Mouse (Mus musculus) neural tube, embryonic 12.5 days (tissue): ENCODE data around the gene Spata32. TPM values are rescaled to one million over a fixed set of nuclear protein-coding genes. Genes with fewer than 3 reads are reported as not detected.

Experiments
- ATAC-seq: fragments of 200-750 bp; cut with Nextera tagmentation; 2 replicates; pipeline ENCODE4 v1.8.0; 2017; ENCODE audit warnings: low read depth, mild to moderate bottlenecking, moderate TSS enrichment, moderate library complexity; ENCODE audit not compliant: low FRiP score
- H3K27ac ChIP-seq: fragments of 300-500 bp; sonication (generic); 2 replicates; pipeline ENCODE4 v1.5.1; 2016
- H3K27me3 ChIP-seq: fragments of 300-500 bp; sonication (generic); replicated peaks from 2 replicates; pipeline ENCODE4 v1.6.1; 2016; ENCODE audit warnings: mild to moderate bottlenecking
- H3K36me3 ChIP-seq: fragments of 300-500 bp; sonication (generic); 2 replicates; pipeline ENCODE4 v1.6.1; 2016; ENCODE audit warnings: mild to moderate bottlenecking
- H3K4me1 ChIP-seq: fragments of 300-500 bp; sonication (generic); 2 replicates; pipeline ENCODE4 v1.6.1; 2016
- H3K4me2 ChIP-seq: fragments of 300-500 bp; sonication (generic); replicated peaks from 2 replicates; pipeline ENCODE4 v1.6.1; 2016; ENCODE audit warnings: mild to moderate bottlenecking
- H3K4me3 ChIP-seq: fragments of 300-500 bp; sonication (generic); 2 replicates; pipeline ENCODE4 v1.5.1; 2016
- H3K9ac ChIP-seq: fragments of 300-500 bp; sonication (generic); 2 replicates; pipeline ENCODE4 v1.6.1; 2016; ENCODE audit warnings: mild to moderate bottlenecking
- H3K9me3 ChIP-seq: fragments of 300-500 bp; sonication (generic); 2 replicates; pipeline ENCODE4 v1.6.1; 2016; ENCODE audit warnings: mild to moderate bottlenecking
- WGBS: fragments of 180-500 bp; shearing (Covaris S2); methylation state at CpG from one replicate; pipeline ENCODE4 v1.1.7; 2016; 5-methylcytosine and 5-hydroxymethylcytosine counted together
- polyA plus RNA-seq: library from polyadenylated mRNA; unstranded; fragments of >200 nt; fragmentation: Nextera tagmentation; extraction: Ambion mirVana; gene quantifications from 2 replicates; pipeline ENCODE4 v1.2.1, GENCODE M21; 2016

Spata32 gene
- polyA plus RNA-seq, 1 experiment from 2014 or later = 0.18 TPM

DNA sequence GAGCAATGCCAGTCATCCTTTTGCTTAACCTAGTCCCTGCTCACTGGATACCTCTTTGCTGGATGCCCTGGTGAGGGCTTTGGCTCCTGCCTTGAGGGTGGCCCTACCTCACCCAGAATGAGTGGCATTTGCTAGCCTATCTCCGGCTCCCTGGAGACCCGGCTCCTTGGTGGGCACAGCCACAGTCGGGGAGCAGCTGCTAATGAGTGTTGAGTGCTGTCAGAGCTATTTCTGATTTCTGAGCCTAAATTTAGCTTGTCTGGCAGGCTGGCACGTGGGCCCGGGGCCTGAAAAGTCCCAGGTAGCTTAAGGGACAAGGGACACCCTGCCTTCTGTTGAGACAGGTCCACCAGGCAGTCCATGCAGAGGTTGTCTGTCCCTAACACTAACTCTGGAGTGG lies 41.0 kb downstream of the Spata32 start:
- no peak for ATAC-seq

DNA sequence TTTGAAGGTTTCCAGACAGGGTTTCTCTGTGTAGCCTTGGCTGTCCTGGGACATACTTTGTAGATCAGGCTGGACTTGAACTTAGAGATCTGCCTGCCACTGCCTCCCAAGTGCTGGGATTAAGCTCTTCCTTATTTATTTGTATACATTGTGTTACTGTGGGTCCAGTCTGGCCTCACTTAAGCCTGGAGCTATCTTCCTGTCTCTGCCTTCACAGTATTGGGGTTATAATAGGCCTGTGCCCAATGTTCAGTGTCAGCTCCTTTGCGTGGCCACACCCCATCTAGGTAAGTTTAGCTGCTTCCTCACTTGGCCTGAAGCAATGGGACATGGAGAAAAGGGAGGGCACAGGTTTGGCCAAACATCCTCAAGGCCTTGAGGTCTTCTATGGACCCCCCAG lies 41.7 kb downstream of the Spata32 start:
- WGBS = 94% methylated on average over 1 of the region's 1 CpGs
- no peak for ATAC-seq
- H3K9me3 ChIP-seq = no peaks in the 10 kb centered on the region

More for the DNA sequence above, 41.0 kb downstream of the Spata32 start:
- Histone ChIP-seq H3K27ac (no peak overlapping the region), H3K27me3 (peaks cover 28% of the 10 kb centered on the region), H3K4me3 (no peak overlapping the region), H3K9ac (no peak overlapping the region), H3K4me2 (no peak overlapping the region), H3K4me1 (no peaks in the 10 kb centered on the region), H3K36me3 (no peaks in the 10 kb centered on the region), H3K9me3 (no peaks in the 10 kb centered on the region)
- 75% methylated on average over 5 of the region's 5 CpGs for WGBS

DNA sequence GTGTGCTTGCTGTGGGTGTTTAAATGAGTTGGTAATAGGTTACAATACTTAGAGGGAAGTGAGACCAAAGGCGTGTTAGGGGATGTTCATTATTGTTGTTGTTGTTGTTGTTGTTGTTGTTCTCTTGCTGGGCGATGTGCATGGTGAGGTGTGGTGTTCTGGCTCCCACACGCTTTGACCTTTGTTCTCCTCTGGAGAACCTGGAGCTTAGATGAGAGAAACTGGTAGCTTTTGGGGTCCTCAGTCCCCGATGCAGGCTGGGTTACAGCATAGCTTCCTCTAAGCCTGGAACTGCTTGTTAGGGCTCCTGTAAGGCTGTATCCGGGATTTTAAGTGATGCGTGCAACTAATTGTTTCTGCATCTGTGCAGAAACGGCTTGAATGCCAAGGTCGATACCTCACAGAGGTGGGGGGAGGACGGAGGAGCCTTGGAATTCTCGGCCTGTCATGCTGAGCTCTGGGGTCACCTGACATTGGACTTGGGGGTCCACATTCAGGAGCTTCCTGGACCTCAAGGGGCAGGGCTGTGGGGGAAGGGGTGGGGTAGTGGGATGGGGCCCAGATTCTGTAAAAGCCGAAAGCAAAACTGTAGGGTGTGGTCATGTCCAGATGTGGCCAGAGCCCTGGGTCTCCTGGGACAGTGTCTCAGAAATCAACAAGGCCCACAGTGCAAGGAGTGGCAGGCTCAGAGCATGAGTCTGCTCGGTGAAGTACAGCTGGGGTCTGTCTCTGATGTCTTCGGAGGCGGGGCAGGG lies 42.4 kb downstream of the Spata32 start:
- peaks cover 36% of the 10 kb centered on the region for H3K27me3 ChIP-seq
- H3K36me3 ChIP-seq = no peaks in the 10 kb centered on the region
- WGBS = 76% methylated on average over 14 of the region's 14 CpGs
- H3K4me1 ChIP-seq = peaks cover 6% of the 10 kb centered on the region; the same call in 1 of the 2 replicates
- no peak overlapping the region for H3K4me2 ChIP-seq
- ATAC-seq = no peak
- H3K9ac ChIP-seq = no peak overlapping the region
- H3K9me3 ChIP-seq = no peaks in the 10 kb centered on the region
- no peak overlapping the region for H3K27ac ChIP-seq
- H3K4me3 ChIP-seq = no peak overlapping the region

More for the DNA sequence above, 41.7 kb downstream of the Spata32 start:
- no peak overlapping the region for H3K9ac ChIP-seq
- no peaks in the 10 kb centered on the region for H3K36me3 ChIP-seq
- no peaks in the 10 kb centered on the region for H3K4me1 ChIP-seq
- peaks cover 30% of the 10 kb centered on the region for H3K27me3 ChIP-seq
- no peak overlapping the region for H3K4me3 ChIP-seq
- no peak overlapping the region for H3K4me2 ChIP-seq
- H3K27ac ChIP-seq = no peak overlapping the region

DNA sequence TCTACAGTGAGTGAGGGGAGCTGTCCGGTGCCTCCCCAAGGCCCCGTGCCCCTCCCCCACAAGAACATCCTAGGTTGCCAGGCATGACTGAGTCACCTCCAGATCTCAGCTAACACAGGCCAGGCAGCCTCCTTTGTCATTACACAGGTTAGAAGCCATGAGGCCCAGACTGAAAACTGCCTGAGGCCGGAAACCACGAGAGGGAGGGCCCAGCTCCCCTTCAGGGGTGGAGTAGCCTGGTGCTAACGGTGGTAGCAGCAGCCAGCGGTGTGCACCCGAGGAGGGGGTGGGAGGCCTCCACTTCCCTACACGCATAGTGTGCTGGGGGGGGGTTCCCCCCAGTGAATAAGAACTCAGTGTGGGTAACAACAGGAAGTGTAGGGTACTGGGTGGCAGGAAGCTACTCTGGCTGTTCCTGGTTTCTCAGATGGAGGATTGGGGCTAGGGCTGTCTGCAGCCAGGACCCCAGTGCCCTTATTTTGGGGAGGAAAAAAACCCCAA lies 43.3 kb downstream of the Spata32 start:
- H3K4me2 ChIP-seq = no peak overlapping the region
- peaks cover 12% of the 10 kb centered on the region for H3K4me1 ChIP-seq
- H3K9me3 ChIP-seq = no peaks in the 10 kb centered on the region
- 57% methylated on average over 8 of the region's 8 CpGs for WGBS
- no peak overlapping the region for H3K27ac ChIP-seq
- H3K9ac ChIP-seq = no peak overlapping the region
- ATAC-seq = no peak
- H3K36me3 ChIP-seq = no peaks in the 10 kb centered on the region
- peaks cover 39% of the 10 kb centered on the region for H3K27me3 ChIP-seq
- H3K4me3 ChIP-seq = no peak overlapping the region

DNA sequence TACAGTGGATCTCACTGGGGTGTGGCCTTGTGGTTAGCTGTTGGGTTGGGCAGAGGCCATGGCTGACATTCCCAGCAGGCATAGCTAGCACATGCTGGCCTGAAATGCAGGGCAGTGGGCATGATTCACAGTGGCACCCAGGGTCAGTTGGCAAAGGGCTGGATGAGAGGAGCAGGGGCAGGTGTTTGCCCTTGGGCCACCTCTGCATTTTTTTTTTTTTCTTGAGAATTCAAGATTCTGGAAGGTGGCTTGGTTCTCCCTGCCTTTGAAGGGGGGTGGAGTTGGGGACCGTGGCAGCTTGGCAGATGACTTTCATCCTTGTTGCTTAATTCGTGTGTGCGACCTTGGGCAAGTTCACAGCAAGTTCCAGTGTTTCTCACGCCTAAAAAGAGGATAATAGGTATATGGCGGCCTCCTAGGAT lies 43.8 kb downstream of the Spata32 start:
- H3K9ac ChIP-seq = no peak overlapping the region
- H3K27ac ChIP-seq = no peak overlapping the region
- WGBS = 86% methylated on average over 5 of the region's 5 CpGs
- peaks cover 12% of the 10 kb centered on the region for H3K4me1 ChIP-seq
- H3K36me3 ChIP-seq = no peaks in the 10 kb centered on the region
- H3K4me2 ChIP-seq = no peak overlapping the region
- peaks cover 45% of the 10 kb centered on the region for H3K27me3 ChIP-seq
- no peak for ATAC-seq
- H3K4me3 ChIP-seq = no peak overlapping the region
- no peaks in the 10 kb centered on the region for H3K9me3 ChIP-seq

DNA sequence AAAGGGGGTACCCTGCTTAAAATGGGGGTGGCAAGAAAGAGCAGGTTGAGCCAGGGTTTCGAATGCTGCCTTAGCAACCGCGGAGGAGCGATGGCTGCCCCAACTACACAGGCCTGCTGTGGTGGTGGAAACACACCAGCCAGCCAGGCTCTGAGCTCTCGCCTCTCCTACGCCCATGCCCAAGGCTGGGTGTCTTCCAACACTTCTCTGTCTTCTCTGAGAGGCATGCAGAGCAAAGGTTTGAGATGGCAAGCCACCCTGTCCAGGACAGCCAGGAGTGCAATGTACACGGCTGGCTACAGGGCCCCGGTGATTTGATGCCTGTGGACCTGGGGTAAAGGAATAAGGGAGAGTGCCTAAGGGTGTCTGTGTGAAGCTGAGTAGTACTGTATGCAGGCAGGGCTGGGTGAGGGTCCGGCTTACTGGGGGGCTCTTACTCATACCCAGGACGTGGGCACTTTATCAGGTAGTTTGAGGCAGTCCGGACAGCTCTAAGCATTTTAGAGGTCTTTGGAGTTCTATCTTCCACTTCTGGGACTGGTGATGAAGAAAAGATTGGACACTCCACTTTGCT lies 44.4 kb downstream of the Spata32 start:
- no peak for ATAC-seq
- peaks cover 12% of the 10 kb centered on the region for H3K4me1 ChIP-seq
- H3K9me3 ChIP-seq = no peaks in the 10 kb centered on the region
- H3K4me2 ChIP-seq = no peak overlapping the region
- H3K27ac ChIP-seq = no peak overlapping the region
- H3K9ac ChIP-seq = no peak overlapping the region
- H3K36me3 ChIP-seq = no peaks in the 10 kb centered on the region
- 94% methylated on average over 11 of the region's 11 CpGs for WGBS
- peaks cover 50% of the 10 kb centered on the region for H3K27me3 ChIP-seq
- no peak overlapping the region for H3K4me3 ChIP-seq

DNA sequence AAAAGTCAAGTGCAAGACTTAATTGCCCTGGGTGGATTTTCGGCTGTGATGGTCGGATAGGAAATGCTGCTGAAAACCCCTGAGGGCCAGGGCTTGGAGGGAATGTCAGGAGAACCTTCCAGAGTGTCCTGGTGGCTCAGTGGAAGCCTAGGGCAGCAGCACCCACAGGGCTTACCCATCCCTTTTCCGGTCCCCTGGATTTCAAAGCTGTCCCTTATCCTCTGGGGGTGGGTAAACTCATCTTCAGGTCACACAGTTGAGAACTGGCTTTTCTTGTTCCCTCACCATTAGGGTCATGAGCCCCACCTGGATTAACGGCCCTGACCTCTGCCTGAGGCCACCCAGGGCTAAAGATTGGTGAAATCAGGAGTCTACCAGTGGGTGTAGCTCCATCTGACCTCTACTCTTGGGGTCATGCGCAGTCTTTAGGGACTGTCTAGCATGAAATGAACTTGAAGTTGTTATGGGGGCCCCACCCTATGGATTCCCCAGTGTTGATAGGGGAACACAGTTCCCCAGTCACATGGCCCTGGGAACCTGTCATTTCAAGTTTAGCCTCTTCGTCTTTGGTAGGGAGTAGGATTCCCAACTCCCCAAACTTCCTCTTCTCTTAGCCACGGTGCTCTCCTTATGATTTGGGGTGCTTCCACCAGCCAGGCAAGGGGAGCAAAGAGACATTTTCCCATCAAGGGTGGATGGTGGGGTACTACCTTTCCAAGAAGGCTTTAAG lies 45.0 kb downstream of the Spata32 start:
- no peak for ATAC-seq
- H3K9me3 ChIP-seq = no peaks in the 10 kb centered on the region
- H3K4me3 ChIP-seq = no peak overlapping the region
- peaks cover 12% of the 10 kb centered on the region for H3K4me1 ChIP-seq
- H3K27ac ChIP-seq = no peak overlapping the region
- no peak overlapping the region for H3K4me2 ChIP-seq
- H3K27me3 ChIP-seq = peaks cover 50% of the 10 kb centered on the region
- H3K9ac ChIP-seq = no peak overlapping the region
- 84% methylated on average over 7 of the region's 7 CpGs for WGBS
- H3K36me3 ChIP-seq = no peaks in the 10 kb centered on the region

DNA sequence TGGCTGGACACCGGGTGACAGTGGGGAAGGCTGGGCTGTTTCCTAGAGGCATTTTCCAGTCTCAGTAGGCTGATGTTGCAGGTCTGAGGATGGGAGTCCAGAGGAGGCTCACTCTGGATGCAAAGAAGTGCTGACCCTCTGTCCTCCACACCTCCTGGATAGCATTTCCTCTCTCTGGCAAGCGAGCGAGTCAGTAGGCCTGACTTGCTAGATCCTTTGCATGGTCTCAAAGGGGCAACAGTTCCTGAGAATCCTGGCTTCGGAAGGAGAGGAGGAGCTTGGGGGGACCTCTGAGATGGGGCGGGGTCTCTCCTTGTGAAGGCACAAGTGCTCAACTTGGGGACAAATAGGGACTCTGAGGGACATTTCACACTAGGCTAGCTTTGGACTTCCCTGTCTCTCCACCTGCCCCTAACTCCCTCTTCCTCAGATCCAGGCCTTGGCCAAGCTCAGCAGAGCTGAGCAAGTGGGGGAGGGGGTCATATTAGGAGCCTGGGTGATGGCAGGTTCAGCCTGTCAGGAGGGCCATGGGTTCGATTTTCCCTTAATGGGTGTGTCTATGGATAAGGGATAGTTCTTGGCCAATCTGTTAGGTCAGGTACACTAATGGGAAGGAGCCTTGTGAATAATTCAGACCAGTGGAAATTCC lies 45.7 kb downstream of the Spata32 start:
- WGBS = 66% methylated on average over 6 of the region's 6 CpGs

DNA sequence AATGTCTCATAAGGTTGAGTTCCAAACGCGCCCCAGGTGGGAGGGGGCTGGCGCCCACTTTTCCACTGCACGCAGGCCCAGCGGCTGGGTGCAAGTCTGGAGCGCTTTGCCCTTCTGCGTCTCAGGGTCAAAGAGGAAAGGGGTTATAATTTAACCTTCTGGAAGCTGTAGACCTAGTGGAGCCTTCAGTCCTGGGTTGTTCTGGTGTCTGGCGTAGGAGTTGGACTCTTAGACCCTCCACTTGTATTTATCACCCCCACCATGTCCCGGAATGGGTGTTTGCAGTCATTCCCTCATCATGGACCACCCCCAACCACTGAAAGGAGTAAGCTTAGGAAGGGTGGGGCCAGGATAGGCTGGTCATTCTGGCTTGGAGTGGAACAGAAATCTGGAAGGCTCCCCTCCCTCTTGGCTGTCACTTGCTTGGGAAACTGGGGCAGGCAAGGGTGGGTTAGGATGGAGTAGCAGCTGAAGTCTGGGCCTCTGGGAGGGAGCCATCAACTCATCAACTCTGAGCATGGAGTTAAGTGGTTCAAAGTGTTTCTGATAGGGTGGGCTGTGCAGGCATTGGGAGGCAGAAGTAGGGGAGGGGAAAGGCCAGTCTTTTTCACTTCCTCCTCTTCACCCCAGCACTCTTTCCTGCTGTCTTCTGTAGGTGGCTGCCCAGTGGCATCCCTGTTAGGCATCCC lies 46.4 kb downstream of the Spata32 start:
- H3K4me2 ChIP-seq = peak overlapping the region; percentile 93
- WGBS = 51% methylated on average over 9 of the region's 9 CpGs

More for the DNA sequence above, 45.7 kb downstream of the Spata32 start:
- H3K27me3 ChIP-seq = peaks cover 50% of the 10 kb centered on the region
- peaks cover 12% of the 10 kb centered on the region for H3K4me1 ChIP-seq
- no peak overlapping the region for H3K4me2 ChIP-seq
- no peaks in the 10 kb centered on the region for H3K9me3 ChIP-seq
- no peak overlapping the region for H3K4me3 ChIP-seq
- no peaks in the 10 kb centered on the region for H3K36me3 ChIP-seq
- H3K27ac ChIP-seq = no peak overlapping the region
- H3K9ac ChIP-seq = no peak overlapping the region
- ATAC-seq = no peak

DNA sequence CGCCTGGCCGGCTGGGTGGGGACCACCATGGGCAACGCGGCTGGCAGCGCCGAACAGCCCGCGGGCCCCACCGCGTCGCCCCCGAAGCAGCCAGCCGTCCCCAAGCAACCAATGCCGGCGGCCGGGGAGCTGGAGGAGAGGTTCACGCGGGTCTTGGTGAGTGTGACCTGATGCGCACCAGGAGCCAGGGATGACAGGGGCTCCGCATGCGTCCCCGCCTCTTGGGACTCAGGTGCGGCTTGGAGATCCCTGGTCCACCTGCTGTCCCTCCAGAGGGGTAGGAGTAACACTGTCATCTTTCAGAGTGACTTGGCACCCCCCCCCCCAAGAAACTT lies 47.0 kb downstream of the Spata32 start:
- Histone ChIP-seq H3K27ac (no peak overlapping the region), H3K4me1 (peaks cover 12% of the 10 kb centered on the region), H3K36me3 (no peaks in the 10 kb centered on the region), H3K4me3 (peak overlapping the region; percentile 59), H3K27me3 (peaks cover 50% of the 10 kb centered on the region), H3K4me2 (peak overlapping the region; percentile 93), H3K9me3 (no peaks in the 10 kb centered on the region), H3K9ac (peak overlapping the region; percentile 65)
- no peak for ATAC-seq
- 4% methylated on average over 23 of the region's 23 CpGs for WGBS

More for the DNA sequence above, 46.4 kb downstream of the Spata32 start:
- peak overlapping the region; percentile 59 for H3K4me3 ChIP-seq
- H3K27me3 ChIP-seq = peaks cover 50% of the 10 kb centered on the region
- ATAC-seq = no peak
- peaks cover 12% of the 10 kb centered on the region for H3K4me1 ChIP-seq
- no peaks in the 10 kb centered on the region for H3K9me3 ChIP-seq
- no peak overlapping the region for H3K9ac ChIP-seq
- H3K27ac ChIP-seq = no peak overlapping the region
- H3K36me3 ChIP-seq = no peaks in the 10 kb centered on the region

DNA sequence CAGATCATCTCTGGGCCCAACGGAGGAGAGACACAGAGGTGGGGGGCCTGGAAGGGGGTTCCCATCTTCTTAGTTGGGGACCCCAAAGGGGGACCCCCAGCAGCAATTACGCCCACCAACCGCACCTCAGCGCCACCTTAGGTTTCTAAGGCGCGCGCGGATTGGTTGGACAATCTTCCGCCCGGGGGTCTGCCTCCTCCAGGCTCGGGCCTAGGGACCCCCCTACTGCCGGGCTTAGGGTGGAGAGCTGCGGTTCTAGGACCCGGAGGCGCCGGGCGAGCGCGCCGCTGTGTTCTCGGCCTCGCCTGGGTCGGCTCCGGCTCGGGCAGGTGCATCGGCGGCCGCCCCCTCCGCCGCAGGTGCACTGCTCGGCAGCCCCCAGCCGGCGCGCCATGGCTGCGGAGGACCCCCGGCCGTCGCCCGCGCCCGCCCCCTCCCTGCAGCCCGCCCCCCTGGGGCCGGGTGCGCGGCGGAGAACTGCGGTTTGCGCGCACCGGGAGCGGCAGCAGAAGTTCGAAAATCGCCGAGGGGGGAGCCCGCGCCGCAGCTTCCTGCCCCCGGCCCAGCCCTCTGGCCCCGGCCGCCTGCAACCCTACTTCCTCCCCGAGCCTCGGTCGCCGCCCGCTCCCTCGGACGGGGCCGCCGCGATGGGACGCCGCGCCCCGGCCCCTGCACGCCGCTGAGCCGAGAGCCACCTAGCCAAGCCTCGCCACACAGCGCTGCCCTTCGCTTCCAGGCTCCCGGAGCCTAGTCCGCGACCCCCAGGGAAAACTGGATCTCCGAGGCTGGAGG lies 47.5 kb downstream of the Spata32 start, which contains the start of gene Fmnl1:
Fmnl1 (plus strand) TSS at position 614 of the 792 bp plus-strand sequence.
- 0 out of 2 replicates have a peak, but pooled peaks have one; percentile 48 for ATAC-seq
- Histone ChIP-seq H3K9me3 (0 out of 2 replicates have a peak, but pooled peaks cover 3% of the 10 kb centered on the region), H3K4me1 (peaks cover 12% of the 10 kb centered on the region), H3K4me2 (peak within 1 kb of the TSS; percentile 93), H3K27ac (no peak within 1 kb of the TSS), H3K36me3 (no peaks in the 10 kb centered on the region), H3K9ac (peak within 1 kb of the TSS; percentile 65), H3K27me3 (peaks cover 50% of the 10 kb centered on the region), H3K4me3 (peak within 1 kb of the TSS; percentile 59)
- 2% methylated on average over 75 of the region's 84 CpGs for WGBS
